Mouse (Mus musculus): Measurements from ENCODE around the gene Zfp82. TPM values are rescaled to one million over a fixed set of nuclear protein-coding genes. Genes with fewer than 3 reads are reported as not detected.

The Zfp82 gene
- polyA plus RNA-seq, 1 experiment from 2014 or later = 10.1 TPM

DNA sequence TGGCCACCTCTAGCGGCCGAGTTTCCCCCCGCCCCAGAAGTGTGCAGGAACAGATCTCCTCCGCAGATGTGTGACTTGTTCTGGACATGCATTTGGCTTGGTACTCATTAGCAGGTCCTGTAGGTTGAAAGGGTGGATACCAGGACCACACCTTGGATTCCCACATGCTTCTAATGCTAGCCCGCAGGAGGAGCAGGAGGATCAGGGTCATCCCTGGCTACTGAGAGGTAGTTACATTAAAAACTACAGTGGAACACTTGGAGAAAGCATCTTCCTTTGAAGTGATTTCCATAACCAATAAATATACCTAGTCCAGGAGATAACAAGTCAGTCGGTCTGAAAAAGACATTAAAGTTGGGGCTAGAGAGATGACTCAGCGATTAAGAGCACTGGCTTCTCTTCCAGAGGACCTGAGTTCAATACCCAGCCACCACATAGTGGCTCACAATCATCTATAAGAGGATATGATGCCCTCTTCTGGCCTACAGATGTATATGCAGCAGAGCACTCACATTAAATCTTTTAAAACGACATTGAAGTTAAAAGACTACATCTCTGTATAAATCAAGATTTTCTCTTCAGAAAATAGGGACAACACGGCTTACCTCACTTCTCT is 18.4 kb upstream of the Zfp82 start:
- peak overlapping the region; percentile 90; the same call in 1 of the 2 replicates for H3K27ac ChIP-seq
- 8% methylated on average over 9 of the region's 9 CpGs for WGBS
- peaks cover 10% of the 10 kb centered on the region for H3K36me3 ChIP-seq
- no peaks in the 10 kb centered on the region for H3K9me3 ChIP-seq (replicated peaks)
- ATAC-seq (ENCODE audit: low FRiP score) = 0 out of 2 replicates have a peak, but pooled peaks have one; percentile 5
- H3K27me3 ChIP-seq = no peaks in the 10 kb centered on the region
- peak overlapping the region; percentile 61 for H3K4me3 ChIP-seq
- H3K4me1 ChIP-seq = peaks cover 26% of the 10 kb centered on the region
- H3K4me2 ChIP-seq (replicated peaks) = peak overlapping the region; percentile 66
- H3K9ac ChIP-seq = 0 out of 2 replicates have a peak overlapping the region, but pooled peaks have one; percentile 73

DNA sequence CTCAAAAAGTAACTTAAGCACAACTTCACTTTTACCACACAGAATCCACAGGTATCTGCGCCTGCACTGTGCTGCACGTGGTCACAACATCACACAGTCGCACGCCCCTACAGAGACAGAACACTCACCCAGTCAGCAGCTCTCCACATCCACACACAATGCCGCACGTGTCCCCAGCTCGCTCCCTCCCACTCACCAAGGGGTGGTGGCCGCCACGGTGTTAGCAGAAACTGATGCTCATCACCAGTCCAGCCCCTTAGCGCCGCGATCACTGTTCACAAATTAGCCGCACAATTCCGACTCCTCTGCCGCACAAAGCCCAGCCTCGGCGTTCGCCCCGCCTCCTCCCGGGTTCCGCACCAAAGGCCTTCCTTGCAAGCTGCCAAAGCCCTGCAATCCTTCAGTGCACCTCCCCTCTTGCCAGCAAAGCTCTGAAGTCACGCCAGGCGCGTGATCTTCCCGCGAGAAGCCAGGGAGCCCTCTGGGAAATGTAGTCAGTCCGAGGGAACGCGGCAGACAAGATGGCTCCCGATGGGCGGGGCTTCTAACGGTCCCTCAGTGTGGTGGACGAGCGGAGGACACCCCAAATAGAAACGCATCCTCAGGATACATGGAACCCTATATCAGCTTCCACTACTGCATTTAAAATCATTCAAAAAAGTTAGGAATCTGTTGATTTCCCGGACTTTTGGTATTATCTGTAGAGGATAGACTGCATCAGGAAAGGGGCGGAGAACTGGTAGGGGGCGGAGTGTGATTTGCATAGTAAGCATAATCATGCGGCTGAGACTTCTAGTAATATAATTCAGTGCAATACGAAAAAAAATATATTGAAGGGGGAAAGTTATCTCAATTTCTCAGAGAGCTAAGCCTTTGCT is 17.6 kb upstream of the Zfp82 start, which contains the start of the genes Gm26920 and Zfp566:
TSS of gene Gm26920 (minus strand) at position 319 of the 878 bp plus-strand sequence.
TSS of gene Zfp566 (minus strand) at position 436 of the 878 bp plus-strand sequence.
- Histone ChIP-seq H3K27me3 (no peaks in the 10 kb centered on the region), H3K27ac (peak within 1 kb of the TSS; percentile 90), H3K4me1 (peaks cover 24% of the 10 kb centered on the region), H3K9me3 (replicated peaks) (no peaks in the 10 kb centered on the region), H3K9ac (peak within 1 kb of the TSS; percentile 73), H3K36me3 (peaks cover 17% of the 10 kb centered on the region), H3K4me2 (replicated peaks) (peak within 1 kb of the TSS; percentile 66), H3K4me3 (peak within 1 kb of the TSS; percentile 61)
- peak; percentile 94 for ATAC-seq (ENCODE audit: low FRiP score)
- WGBS = under 1% methylated on average over 40 of the region's 40 CpGs

DNA sequence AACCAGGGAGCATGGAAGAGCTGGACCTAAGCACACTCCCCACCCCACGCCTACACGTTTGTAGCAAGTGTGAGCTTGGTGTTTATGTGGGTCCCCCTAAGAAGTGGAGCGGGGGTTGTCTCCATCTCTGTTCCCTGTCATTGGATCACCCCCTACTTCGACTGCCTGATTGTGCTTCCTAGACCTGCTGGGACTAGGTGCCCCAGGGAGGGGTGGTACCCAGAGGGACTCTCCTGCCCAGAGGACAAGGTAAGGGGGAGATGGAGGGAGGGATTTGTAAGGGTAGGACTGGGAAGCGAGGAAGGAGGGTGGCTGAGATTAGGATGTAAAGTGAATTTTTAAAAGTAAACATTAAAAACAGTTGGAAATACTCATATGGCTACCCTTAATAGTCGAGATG is 16.7 kb upstream of the Zfp82 start:
- H3K9me3 ChIP-seq (replicated peaks) = 0 out of 2 replicates have a peak, but pooled peaks cover 4% of the 10 kb centered on the region
- 11% methylated on average over 6 of the region's 6 CpGs for WGBS
- ATAC-seq (ENCODE audit: low FRiP score) = no peak

DNA sequence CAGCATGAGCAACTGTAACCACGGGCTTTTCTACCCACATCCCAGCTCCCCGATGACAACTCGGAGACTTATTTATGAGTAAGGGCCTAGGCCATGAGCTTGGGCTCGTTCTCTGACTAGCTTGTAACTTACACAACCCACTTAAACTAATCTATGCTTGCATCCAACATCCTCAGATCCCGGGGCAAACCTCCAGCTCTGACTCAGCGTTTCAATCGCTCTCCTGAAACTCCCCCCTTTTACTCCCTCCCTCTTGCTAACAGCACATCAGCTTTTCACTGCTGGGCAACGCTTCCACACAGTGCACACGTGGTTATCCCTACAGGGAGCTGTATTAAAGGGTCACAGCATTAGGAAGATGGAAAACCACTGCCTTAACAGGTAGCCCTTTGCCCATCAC is 13.8 kb upstream of the Zfp82 start:
- no peak for ATAC-seq (ENCODE audit: low FRiP score)
- H3K36me3 ChIP-seq = peaks cover 39% of the 10 kb centered on the region
- 96% methylated on average over 9 of the region's 9 CpGs for WGBS

More for the DNA sequence above, 16.7 kb upstream of the Zfp82 start:
- H3K4me1 ChIP-seq = peaks cover 23% of the 10 kb centered on the region
- peaks cover 27% of the 10 kb centered on the region for H3K36me3 ChIP-seq
- H3K27me3 ChIP-seq = no peaks in the 10 kb centered on the region
- H3K4me2 ChIP-seq (replicated peaks) = peak overlapping the region; percentile 66
- H3K27ac ChIP-seq = no peak overlapping the region
- peak overlapping the region; percentile 73 for H3K9ac ChIP-seq
- H3K4me3 ChIP-seq = peak overlapping the region; percentile 61

DNA sequence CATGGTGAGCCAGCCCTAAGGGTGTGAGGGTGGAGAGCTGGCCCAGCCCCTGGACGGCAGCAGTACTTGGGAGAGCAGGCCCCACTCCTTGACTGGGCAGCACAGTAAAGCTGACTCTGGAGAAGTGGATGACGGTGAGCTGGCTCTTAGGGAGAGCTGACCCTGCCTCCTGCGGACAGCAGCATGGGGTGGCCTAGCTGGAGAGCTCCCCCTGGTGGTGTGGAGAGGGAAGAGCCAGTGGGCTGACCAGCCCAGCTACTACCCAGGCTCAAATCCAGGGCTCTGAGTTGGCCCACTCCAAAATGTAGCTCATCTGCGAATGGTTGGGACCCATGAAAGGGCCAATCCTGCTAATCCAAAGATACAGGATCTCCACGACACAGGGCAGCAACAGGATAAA is 8.1 kb downstream of the Zfp82 start:
- 81% methylated on average over 5 of the region's 5 CpGs for WGBS
- Histone ChIP-seq H3K4me3 (no peak overlapping the region), H3K4me1 (no peaks in the 10 kb centered on the region), H3K27me3 (no peaks in the 10 kb centered on the region), H3K4me2 (replicated peaks) (no peak overlapping the region), H3K9me3 (replicated peaks) (no peaks in the 10 kb centered on the region), H3K36me3 (peaks cover 61% of the 10 kb centered on the region), H3K9ac (no peak overlapping the region), H3K27ac (no peak overlapping the region)
- ATAC-seq (ENCODE audit: low FRiP score) = no peak

More for the DNA sequence above, 13.8 kb upstream of the Zfp82 start:
- H3K27me3 ChIP-seq = no peaks in the 10 kb centered on the region
- no peak overlapping the region for H3K27ac ChIP-seq
- peaks cover 19% of the 10 kb centered on the region for H3K4me1 ChIP-seq
- no peak overlapping the region for H3K9ac ChIP-seq
- no peak overlapping the region for H3K4me2 ChIP-seq (replicated peaks)
- H3K4me3 ChIP-seq = no peak overlapping the region
- 0 out of 2 replicates have a peak, but pooled peaks cover 4% of the 10 kb centered on the region for H3K9me3 ChIP-seq (replicated peaks)

DNA sequence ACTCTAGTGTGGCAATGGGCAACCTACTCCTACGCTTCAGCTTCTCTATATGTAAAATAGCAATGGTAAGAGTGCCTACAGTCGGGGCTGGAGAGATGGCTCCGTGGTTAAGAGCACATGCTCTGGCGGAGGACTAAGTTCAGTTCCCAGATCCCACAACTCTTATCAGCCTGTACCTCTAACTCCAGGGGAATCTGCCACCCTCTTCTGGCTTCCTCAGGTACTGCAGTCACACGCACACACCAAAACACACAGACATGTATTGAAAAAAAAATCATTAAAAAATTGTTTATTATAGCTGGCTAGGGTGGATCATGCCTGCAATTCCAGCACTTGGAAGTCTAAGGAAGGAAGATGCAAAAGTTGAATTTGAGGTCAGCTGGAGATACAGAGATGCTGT is 10.2 kb downstream of the Zfp82 start:
- H3K4me3 ChIP-seq = no peak overlapping the region
- H3K27ac ChIP-seq = no peak overlapping the region
- 85% methylated on average over 5 of the region's 5 CpGs for WGBS
- ATAC-seq (ENCODE audit: low FRiP score) = no peak
- no peaks in the 10 kb centered on the region for H3K9me3 ChIP-seq (replicated peaks)
- no peaks in the 10 kb centered on the region for H3K4me1 ChIP-seq
- H3K4me2 ChIP-seq (replicated peaks) = no peak overlapping the region
- H3K27me3 ChIP-seq = no peaks in the 10 kb centered on the region
- H3K9ac ChIP-seq = no peak overlapping the region
- H3K36me3 ChIP-seq = peaks cover 55% of the 10 kb centered on the region

DNA sequence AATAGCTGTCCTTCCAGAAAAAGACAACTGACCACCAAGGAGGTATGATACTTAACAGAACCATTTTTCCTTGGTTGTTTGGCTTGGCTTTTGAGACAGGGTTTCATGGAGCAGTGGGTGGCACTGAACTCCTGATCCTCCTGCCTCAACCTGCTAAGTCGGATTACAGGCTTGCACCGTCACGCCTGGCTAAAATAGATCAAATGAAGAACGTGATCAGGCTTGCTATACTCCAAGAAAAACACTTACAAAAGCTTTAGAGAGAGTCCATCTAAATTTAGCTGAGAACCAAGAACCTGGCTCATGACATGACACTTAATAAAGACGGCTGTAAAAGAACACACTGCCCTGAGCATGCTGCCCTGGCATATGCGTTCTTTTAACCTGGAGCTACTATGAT is 12.4 kb downstream of the Zfp82 start:
- no peaks in the 10 kb centered on the region for H3K27me3 ChIP-seq
- H3K4me1 ChIP-seq = no peaks in the 10 kb centered on the region
- no peak overlapping the region for H3K4me3 ChIP-seq
- no peak overlapping the region for H3K27ac ChIP-seq
- peaks cover 66% of the 10 kb centered on the region for H3K36me3 ChIP-seq
- H3K9ac ChIP-seq = no peak overlapping the region
- no peaks in the 10 kb centered on the region for H3K9me3 ChIP-seq (replicated peaks)
- WGBS = 92% methylated on average over 6 of the region's 6 CpGs
- H3K4me2 ChIP-seq (replicated peaks) = no peak overlapping the region
- no peak for ATAC-seq (ENCODE audit: low FRiP score)

DNA sequence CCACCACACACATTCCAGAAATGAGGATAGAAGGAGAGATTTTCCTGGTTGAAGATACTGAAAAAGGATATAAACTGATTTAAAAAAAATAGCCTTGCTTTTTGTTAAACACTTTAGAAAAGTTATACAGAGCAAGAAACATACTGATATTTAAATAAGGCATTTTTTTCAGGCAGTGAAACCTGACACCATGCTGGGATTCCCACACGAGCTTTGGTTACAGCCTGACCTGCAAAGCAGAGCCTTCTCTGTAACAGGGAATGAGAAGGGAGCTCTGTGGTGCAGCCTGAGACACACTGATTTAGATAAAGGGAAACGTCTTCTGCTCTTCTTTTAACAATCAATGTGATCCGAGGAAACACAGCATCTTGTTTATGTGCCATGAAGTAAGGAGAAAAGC is 19.1 kb downstream of the Zfp82 start:
- WGBS = 12% methylated on average over 3 of the region's 3 CpGs
- H3K36me3 ChIP-seq = peaks cover 23% of the 10 kb centered on the region
- no peak overlapping the region for H3K4me3 ChIP-seq
- peaks cover 12% of the 10 kb centered on the region for H3K4me1 ChIP-seq
- H3K9me3 ChIP-seq (replicated peaks) = no peaks in the 10 kb centered on the region
- H3K4me2 ChIP-seq (replicated peaks) = no peak overlapping the region
- no peaks in the 10 kb centered on the region for H3K27me3 ChIP-seq
- no peak overlapping the region for H3K9ac ChIP-seq
- ATAC-seq (ENCODE audit: low FRiP score) = no peak
- H3K27ac ChIP-seq = no peak overlapping the region

DNA sequence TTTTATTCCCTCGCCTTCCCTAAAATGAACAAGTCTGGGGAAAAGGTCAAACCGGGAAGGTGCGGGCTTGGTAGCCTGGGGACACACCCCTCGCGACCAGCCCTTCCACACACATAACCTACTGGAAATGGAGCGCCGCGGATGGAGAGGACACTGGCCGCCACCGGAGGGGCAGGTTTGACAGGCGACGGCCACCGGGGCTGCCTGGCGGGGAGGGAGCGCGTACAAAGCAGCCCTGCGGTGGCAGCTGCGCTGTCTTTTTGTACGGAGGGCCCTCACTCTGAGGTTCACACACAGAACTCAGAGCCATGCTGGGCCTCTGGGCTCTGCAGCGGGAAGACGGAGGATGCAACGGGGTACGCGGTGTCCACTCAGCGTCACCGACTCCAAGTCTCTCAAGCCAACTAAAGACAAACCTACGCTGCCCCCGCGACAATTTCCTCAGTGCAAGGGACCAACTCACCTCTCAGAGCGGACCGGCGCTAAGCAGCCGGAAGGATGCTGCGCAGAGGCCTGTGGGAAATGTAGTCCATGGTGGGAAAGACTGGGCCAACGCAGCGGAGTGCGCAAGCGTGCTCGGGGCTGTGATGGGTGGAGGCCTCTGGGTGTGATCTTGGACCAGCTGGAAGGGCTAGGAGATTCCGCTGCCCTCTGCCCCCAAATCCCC is 21.7 kb downstream of the Zfp82 start, which contains the start of gene Zfp14:
TSS of gene Zfp14 (minus strand) at position 499 of the 667 bp plus-strand sequence.
- no peaks in the 10 kb centered on the region for H3K27me3 ChIP-seq
- H3K27ac ChIP-seq = peak within 1 kb of the TSS; percentile 93
- under 1% methylated on average over 40 of the region's 40 CpGs for WGBS
- H3K4me1 ChIP-seq = peaks cover 12% of the 10 kb centered on the region
- H3K4me3 ChIP-seq = peak within 1 kb of the TSS; percentile 77
- ATAC-seq (ENCODE audit: low FRiP score) = peak; percentile 99
- H3K36me3 ChIP-seq = peaks cover 10% of the 10 kb centered on the region
- peak within 1 kb of the TSS; percentile 87 for H3K9ac ChIP-seq
- H3K4me2 ChIP-seq (replicated peaks) = peak within 1 kb of the TSS; percentile 76
- no peaks in the 10 kb centered on the region for H3K9me3 ChIP-seq (replicated peaks)

DNA sequence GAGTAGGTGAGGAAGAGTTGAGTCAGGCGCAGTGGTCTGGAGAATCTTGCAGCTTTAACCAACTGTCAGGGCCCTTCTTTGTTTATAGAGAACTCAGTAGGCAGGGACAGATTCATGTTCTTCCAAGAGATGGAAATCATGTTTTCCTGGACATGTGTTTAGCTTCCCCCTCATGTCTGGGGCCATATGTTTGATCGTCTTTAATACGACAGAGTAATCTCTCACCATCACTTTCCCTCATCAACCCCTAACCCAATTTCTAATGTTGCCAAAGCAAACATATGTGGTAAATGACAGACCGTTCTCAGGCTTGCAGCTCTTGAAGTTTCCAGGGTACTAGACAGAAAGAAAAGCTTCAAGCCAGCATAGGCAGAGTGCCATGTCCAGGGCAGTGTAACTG is 24.6 kb downstream of the Zfp82 start:
- H3K4me3 ChIP-seq = no peak overlapping the region
- H3K27me3 ChIP-seq = no peaks in the 10 kb centered on the region
- peaks cover 12% of the 10 kb centered on the region for H3K4me1 ChIP-seq
- H3K4me2 ChIP-seq (replicated peaks) = no peak overlapping the region
- 94% methylated on average over 4 of the region's 4 CpGs for WGBS
- ATAC-seq (ENCODE audit: low FRiP score) = no peak
- H3K27ac ChIP-seq = no peak overlapping the region
- no peak overlapping the region for H3K9ac ChIP-seq
- H3K36me3 ChIP-seq = no peaks in the 10 kb centered on the region
- no peaks in the 10 kb centered on the region for H3K9me3 ChIP-seq (replicated peaks)

DNA sequence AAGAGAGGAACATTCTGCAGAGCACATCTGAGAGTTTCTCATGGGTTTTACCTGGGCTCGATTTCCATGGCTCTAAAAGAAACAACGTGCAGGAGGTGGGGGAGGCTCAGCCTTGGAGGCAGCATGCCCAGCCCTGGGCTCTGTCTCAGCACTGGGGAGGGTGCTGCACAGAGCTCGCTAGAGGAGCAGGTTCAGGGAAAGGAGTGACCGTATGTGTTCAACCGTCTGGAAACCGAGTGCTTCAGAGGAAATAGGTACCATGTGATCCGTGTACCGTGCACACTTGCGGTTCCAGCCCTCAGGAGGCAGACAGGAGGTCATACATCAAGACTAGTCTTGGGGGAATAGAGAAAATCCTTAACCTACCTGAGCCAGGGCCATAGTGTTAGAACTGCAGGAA is 28.3 kb downstream of the Zfp82 start:
- Histone ChIP-seq H3K4me3 (no peak overlapping the region), H3K27ac (no peak overlapping the region), H3K9ac (no peak overlapping the region), H3K4me1 (no peaks in the 10 kb centered on the region), H3K4me2 (replicated peaks) (no peak overlapping the region), H3K27me3 (no peaks in the 10 kb centered on the region), H3K9me3 (replicated peaks) (no peaks in the 10 kb centered on the region), H3K36me3 (peaks cover 7% of the 10 kb centered on the region)
- no peak for ATAC-seq (ENCODE audit: low FRiP score)
- WGBS = 61% methylated on average over 9 of the region's 9 CpGs

DNA sequence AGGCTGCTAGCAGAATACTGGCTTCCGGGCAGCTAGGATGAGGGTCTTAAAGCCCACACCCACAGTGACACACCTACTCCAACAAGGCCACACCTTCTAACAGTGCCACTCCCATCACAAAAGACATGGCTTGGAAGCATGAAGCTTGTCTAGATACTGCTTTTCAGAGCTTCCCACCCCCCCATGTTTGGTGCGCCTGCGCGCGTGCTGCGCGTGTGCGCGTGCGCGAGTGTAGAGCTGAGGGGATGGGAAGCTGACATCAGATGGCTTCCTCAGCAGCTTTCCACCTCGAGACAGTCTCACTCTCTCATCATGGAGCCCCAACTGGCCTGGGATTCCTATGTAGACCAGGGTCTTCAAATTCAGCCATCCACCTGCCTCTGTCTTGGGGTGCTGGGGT is 38.4 kb downstream of the Zfp82 start:
- 96% methylated on average over 12 of the region's 12 CpGs for WGBS

More for the DNA sequence above, 38.4 kb downstream of the Zfp82 start:
- Histone ChIP-seq H3K4me2 (replicated peaks) (no peak overlapping the region), H3K27me3 (no peaks in the 10 kb centered on the region), H3K9me3 (replicated peaks) (no peaks in the 10 kb centered on the region), H3K4me3 (no peak overlapping the region), H3K36me3 (peaks cover 26% of the 10 kb centered on the region), H3K9ac (no peak overlapping the region), H3K4me1 (no peaks in the 10 kb centered on the region), H3K27ac (no peak overlapping the region)
- no peak for ATAC-seq (ENCODE audit: low FRiP score)
